Mouse (Mus musculus): ENCODE measurements at regions not wholly inside any gene's neighbourhood (a gene's known extent, or its start where the extent isn't known, plus 50 kb on each side); places are given as distances from the start of the nearest gene placed in this dataset.

DNA sequence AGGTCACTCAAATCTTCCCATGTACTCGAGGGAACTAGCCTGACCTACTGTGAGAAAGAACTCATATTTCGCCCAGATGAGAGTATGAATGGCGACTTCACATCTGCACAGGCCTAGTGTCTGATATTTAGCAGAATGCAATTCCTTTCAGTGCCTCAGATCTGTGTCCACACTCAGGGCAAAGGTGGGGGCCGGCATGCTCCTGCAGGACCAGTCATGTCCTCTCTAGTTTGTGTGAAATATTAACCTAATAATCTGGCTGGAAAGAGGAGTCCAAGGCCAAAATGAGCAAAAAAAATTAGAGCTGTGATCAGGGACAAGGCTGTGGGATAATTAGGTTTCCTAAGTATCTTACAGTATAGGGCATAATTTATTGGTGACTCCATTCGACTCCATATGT, 292.1 kb downstream of the Irs2 start:
- ATAC-seq (ENCODE audit: low FRiP score) = no peak
- 89% methylated on average over 5 of the region's 5 CpGs for WGBS
- Histone ChIP-seq H3K36me3 (replicated peaks) (no peaks in the 10 kb centered on the region), H3K4me1 (peaks cover 12% of the 10 kb centered on the region), H3K9me3 (no peaks in the 10 kb centered on the region), H3K9ac (no peak overlapping the region), H3K4me3 (replicated peaks) (no peak overlapping the region), H3K4me2 (no peak overlapping the region), H3K27ac (no peak overlapping the region), H3K27me3 (0 out of 2 replicates have a peak, but pooled peaks cover 5% of the 10 kb centered on the region)

DNA sequence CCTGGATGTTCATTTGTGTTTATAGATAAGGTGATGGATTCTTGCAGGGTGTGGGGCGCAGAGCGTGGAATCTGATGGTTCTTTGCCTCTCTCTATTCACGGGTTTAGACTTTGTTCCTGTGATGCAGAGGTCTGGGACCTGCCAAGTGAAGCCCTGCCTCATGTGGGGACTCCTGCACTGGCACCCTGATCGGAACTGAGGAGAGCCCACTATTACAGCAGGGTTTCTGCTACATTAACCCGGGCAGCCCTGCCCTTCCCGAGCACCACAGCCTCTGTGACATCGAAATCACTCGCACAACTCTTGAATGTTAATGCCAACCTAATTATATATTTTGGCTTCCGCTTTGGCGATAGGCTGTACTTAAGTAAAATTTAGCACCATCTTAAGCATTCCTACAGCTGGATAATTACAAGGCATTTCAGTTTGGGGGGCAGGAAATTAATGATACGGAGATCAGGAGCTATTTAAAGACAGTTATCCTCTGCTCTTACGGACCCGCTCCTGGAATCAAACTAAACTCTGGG, 294.7 kb downstream of the Irs2 start:
- Histone ChIP-seq H3K9me3 (no peaks in the 10 kb centered on the region), H3K27me3 (0 out of 2 replicates have a peak, but pooled peaks cover 5% of the 10 kb centered on the region), H3K36me3 (replicated peaks) (no peaks in the 10 kb centered on the region), H3K4me3 (replicated peaks) (no peak overlapping the region), H3K4me1 (peaks cover 10% of the 10 kb centered on the region), H3K27ac (no peak overlapping the region), H3K9ac (no peak overlapping the region), H3K4me2 (no peak overlapping the region)
- WGBS = 66% methylated on average over 13 of the region's 13 CpGs
- no peak for ATAC-seq (ENCODE audit: low FRiP score)

DNA sequence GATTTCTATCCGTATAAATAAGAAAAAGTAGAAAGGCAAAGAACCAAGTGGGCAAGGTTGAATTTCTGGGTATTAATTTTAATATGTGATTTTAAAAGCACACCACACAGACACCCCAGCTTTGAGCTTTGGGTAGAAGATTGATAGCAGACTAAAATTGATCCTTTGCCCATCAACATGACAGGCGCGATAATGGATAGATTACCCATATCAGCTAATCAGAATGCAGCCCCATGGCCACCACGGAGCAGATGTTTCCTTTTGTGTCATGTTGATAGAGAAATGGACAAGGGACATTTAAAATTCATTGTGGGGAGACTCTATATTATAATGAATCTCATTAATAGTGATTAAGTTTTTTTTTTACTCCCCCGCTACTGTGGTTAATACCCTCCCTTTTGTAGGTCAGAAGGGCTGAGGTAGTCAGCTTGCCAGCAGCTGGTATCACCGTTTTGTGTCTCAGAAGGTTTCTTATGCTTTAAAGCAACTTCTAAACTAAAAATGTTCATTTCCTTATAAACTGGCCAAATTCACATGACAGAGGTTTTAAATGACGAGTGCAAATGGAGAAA, 296.1 kb downstream of the Irs2 start:
- Histone ChIP-seq H3K9me3 (no peaks in the 10 kb centered on the region), H3K4me3 (replicated peaks) (no peak overlapping the region), H3K36me3 (replicated peaks) (no peaks in the 10 kb centered on the region), H3K9ac (no peak overlapping the region), H3K27ac (no peak overlapping the region), H3K27me3 (0 out of 2 replicates have a peak, but pooled peaks cover 5% of the 10 kb centered on the region), H3K4me2 (no peak overlapping the region), H3K4me1 (peaks cover 10% of the 10 kb centered on the region)
- 69% methylated on average over 7 of the region's 7 CpGs for WGBS
- ATAC-seq (ENCODE audit: low FRiP score) = no peak

DNA sequence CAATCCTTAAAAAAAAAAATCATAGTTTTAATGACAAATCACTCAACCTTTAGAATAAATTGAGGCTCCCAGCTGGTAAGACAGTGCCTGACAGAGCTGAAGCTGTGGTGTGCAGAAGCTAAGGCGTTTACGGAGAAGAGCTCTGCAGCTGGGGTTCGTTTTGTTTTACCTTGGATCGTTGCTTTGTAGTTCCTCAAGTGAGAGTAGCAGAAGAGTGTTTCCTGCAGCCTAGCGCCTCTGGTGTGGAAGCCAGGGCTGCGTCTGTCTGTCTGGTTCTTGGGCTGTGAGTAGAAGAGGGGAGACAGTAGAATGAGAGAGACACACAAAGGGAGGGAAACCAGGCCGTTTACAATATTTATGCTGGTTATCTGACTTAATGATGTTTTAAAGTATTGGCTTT, 296.8 kb downstream of the Irs2 start:
- ATAC-seq (ENCODE audit: low FRiP score) = no peak
- Histone ChIP-seq H3K27ac (no peak overlapping the region), H3K4me1 (peaks cover 10% of the 10 kb centered on the region), H3K9me3 (no peaks in the 10 kb centered on the region), H3K4me3 (replicated peaks) (no peak overlapping the region), H3K9ac (no peak overlapping the region), H3K36me3 (replicated peaks) (no peaks in the 10 kb centered on the region), H3K27me3 (0 out of 2 replicates have a peak, but pooled peaks cover 6% of the 10 kb centered on the region), H3K4me2 (no peak overlapping the region)
- 74% methylated on average over 7 of the region's 7 CpGs for WGBS

DNA sequence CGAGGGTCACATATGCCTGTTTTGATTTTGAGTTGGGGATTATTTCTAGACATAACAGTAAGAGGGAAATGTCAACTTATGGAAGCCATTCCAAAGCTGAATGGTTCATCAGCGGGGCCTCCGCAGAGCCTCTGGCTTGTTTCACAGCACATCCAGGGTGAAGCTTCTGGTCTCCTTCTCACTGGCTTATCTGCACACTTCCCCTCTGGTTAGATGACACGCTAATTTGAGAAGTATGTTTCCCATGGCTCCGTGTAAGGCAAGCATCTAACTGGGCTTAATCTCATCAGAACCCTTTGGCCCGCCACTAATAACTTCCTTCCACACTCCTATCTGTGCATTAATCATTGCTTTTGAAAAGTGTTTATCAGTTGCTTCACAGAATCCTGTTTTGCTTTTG, 299.7 kb downstream of the Irs2 start:
- no peak overlapping the region for H3K27ac ChIP-seq
- H3K9ac ChIP-seq = no peak overlapping the region
- H3K4me2 ChIP-seq = no peak overlapping the region
- ATAC-seq (ENCODE audit: low FRiP score) = no peak
- no peaks in the 10 kb centered on the region for H3K9me3 ChIP-seq
- no peaks in the 10 kb centered on the region for H3K36me3 ChIP-seq (replicated peaks)
- WGBS = 89% methylated on average over 6 of the region's 6 CpGs
- H3K4me1 ChIP-seq = peaks cover 15% of the 10 kb centered on the region
- no peak overlapping the region for H3K4me3 ChIP-seq (replicated peaks)
- H3K27me3 ChIP-seq = 0 out of 2 replicates have a peak, but pooled peaks cover 12% of the 10 kb centered on the region

DNA sequence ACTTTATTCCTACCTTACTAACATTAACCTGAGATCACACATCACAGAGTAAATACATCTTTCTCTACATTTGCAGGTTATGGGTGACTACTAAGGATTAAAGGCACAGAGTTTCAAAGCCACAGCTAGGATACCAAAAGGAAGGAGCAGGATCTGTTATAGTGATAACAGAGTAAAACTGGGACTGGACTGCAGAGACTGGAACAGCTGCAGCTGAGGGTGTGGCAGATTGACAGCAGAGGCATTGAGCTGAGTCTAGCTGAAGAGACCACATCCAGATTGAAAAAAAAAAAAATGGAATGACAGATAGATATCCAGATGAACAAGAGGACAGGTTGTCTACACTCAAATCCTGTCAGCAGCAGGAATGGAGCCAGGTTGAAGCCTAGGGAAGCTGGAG, 301.1 kb downstream of the Irs2 start:
- no peak for ATAC-seq (ENCODE audit: low FRiP score)
- H3K36me3 ChIP-seq (replicated peaks) = no peaks in the 10 kb centered on the region
- H3K9me3 ChIP-seq = no peaks in the 10 kb centered on the region
- no peak overlapping the region for H3K4me2 ChIP-seq
- no peak overlapping the region for H3K9ac ChIP-seq
- no peak overlapping the region for H3K27ac ChIP-seq
- peaks cover 17% of the 10 kb centered on the region for H3K4me1 ChIP-seq
- no peak overlapping the region for H3K4me3 ChIP-seq (replicated peaks)
- 0 out of 2 replicates have a peak, but pooled peaks cover 12% of the 10 kb centered on the region for H3K27me3 ChIP-seq

DNA sequence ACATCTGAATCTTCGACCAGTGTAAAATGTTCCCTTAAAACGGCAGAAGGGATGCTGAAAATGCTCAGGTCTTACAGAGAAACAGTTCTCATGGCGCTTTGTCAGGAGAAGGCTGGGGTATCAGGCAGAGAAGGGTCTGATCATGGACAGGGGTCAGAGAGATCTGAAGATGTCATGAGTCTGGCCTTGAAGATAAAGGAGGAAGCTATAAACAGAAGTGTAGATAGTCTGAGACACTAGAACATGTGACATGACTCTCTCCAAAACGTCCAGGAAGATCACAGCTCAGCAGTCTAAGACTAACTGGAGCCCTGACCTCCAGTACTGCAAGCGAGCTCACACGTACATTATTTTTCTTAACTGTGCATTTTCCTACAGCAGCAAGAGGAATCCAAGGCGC, 302.3 kb downstream of the Irs2 start:
- H3K36me3 ChIP-seq (replicated peaks) = no peaks in the 10 kb centered on the region
- H3K4me2 ChIP-seq = no peak overlapping the region
- no peak overlapping the region for H3K9ac ChIP-seq
- H3K27me3 ChIP-seq = 0 out of 2 replicates have a peak, but pooled peaks cover 12% of the 10 kb centered on the region
- no peak overlapping the region for H3K4me3 ChIP-seq (replicated peaks)
- H3K4me1 ChIP-seq = peaks cover 25% of the 10 kb centered on the region
- WGBS = 76% methylated on average over 7 of the region's 7 CpGs
- H3K9me3 ChIP-seq = no peaks in the 10 kb centered on the region
- H3K27ac ChIP-seq = no peak overlapping the region
- ATAC-seq (ENCODE audit: low FRiP score) = no peak

DNA sequence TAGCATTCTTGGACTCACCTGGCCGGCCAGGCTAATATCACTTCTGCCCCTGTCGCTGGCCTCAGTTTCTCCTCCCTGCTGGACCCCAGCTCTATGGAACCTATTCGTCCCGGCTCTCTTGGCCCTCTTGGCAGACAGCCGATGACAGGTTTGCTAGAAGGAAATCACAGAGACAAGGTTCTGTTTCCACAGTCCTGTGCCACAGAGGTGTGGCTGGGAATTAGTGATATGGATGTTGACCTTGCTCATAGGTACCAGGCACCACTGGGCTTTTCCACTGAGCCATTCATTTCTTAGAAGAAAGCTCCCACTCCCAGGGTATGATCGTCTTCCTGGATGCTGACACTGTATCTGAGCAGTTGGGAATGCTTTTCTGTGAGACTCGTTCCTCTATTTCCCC, 305.5 kb downstream of the Irs2 start:
- Histone ChIP-seq H3K9me3 (no peaks in the 10 kb centered on the region), H3K4me1 (peaks cover 38% of the 10 kb centered on the region), H3K4me2 (no peak overlapping the region), H3K36me3 (replicated peaks) (no peaks in the 10 kb centered on the region), H3K27me3 (peaks cover 19% of the 10 kb centered on the region; the same call in 1 of the 2 replicates), H3K27ac (no peak overlapping the region), H3K4me3 (replicated peaks) (no peak overlapping the region), H3K9ac (no peak overlapping the region)
- WGBS = 91% methylated on average over 7 of the region's 7 CpGs
- no peak for ATAC-seq (ENCODE audit: low FRiP score)

DNA sequence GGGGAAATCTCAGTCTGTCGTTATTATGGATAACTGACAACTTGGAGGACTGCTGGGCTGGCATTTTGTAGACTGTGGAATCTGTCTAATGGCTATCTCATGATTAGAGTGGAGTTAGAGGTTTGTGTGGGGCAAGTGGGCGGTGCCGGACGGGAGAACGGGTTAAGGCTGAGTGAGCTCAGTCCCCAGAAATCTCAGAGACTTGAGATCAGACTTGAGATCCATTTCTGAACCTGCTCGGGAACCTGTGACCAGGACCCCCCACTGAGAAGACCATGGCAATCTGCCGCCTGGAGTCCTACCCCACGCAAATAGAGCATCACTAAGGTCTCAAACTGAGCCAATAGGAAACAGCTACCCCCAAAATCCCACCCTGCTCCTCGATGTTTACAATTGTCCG, 306.0 kb downstream of the Irs2 start:
- Histone ChIP-seq H3K36me3 (replicated peaks) (no peaks in the 10 kb centered on the region), H3K4me1 (peaks cover 38% of the 10 kb centered on the region), H3K4me2 (peak overlapping the region; percentile 37), H3K4me3 (replicated peaks) (no peak overlapping the region), H3K27ac (peak overlapping the region; percentile 71), H3K9me3 (no peaks in the 10 kb centered on the region), H3K9ac (no peak overlapping the region), H3K27me3 (peaks cover 19% of the 10 kb centered on the region; the same call in 1 of the 2 replicates)
- WGBS = 41% methylated on average over 10 of the region's 10 CpGs
- peak; percentile 68 for ATAC-seq (ENCODE audit: low FRiP score)

DNA sequence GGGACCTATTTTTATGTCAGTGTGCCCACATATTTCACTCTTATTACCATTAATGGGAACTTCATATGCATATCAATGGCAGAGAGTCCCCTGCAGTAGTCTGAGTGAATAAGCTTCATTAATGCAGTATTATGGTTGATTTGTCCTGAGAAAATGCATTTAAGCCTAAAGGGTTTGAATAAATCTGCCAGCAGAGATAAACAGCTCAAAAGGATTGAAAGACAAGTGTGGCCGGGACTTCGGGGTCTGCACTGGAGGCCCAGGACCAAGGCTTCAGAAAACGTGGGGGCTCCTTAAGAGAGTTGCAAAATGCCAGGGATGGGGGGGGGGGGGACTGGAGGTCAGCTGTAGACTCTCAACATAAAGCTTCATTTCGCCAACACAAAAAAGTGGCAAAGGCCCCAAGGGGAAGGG, 306.6 kb downstream of the Irs2 start:
- H3K9ac ChIP-seq = no peak overlapping the region
- ATAC-seq (ENCODE audit: low FRiP score) = peak; percentile 79
- H3K9me3 ChIP-seq = no peaks in the 10 kb centered on the region
- WGBS = 16% methylated on average over 3 of the region's 4 CpGs
- H3K4me1 ChIP-seq = peaks cover 38% of the 10 kb centered on the region
- peak overlapping the region; percentile 71 for H3K27ac ChIP-seq
- peaks cover 19% of the 10 kb centered on the region; the same call in 1 of the 2 replicates for H3K27me3 ChIP-seq
- H3K4me3 ChIP-seq (replicated peaks) = no peak overlapping the region
- peak overlapping the region; percentile 37 for H3K4me2 ChIP-seq
- H3K36me3 ChIP-seq (replicated peaks) = no peaks in the 10 kb centered on the region

DNA sequence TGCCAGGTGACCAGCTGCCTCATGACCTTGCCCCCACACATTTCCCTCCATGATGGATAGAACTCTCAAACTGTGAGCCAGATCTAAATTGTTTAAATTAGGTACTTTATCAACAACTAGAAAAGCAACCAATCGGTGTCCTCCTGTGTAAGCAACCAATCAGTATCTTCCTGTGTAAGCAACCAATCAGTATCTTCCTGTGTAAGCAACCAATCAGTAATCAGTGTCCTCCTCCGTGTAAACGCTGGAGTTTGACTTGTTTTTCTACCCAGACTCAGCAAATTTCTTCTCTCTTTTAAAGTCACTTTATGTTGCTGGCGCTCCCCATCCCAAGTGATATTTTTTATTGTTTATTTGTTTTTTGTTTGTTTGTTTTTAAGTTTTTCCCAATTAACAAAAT, 307.0 kb downstream of the Irs2 start:
- H3K4me3 ChIP-seq (replicated peaks) = no peak overlapping the region
- H3K9me3 ChIP-seq = no peaks in the 10 kb centered on the region
- H3K36me3 ChIP-seq (replicated peaks) = no peaks in the 10 kb centered on the region
- peak; percentile 56 for ATAC-seq (ENCODE audit: low FRiP score)
- H3K9ac ChIP-seq = no peak overlapping the region
- peaks cover 15% of the 10 kb centered on the region; the same call in 1 of the 2 replicates for H3K27me3 ChIP-seq
- peaks cover 38% of the 10 kb centered on the region for H3K4me1 ChIP-seq
- no peak overlapping the region for H3K27ac ChIP-seq
- peak overlapping the region; percentile 37 for H3K4me2 ChIP-seq
- 51% methylated on average over 4 of the region's 4 CpGs for WGBS

DNA sequence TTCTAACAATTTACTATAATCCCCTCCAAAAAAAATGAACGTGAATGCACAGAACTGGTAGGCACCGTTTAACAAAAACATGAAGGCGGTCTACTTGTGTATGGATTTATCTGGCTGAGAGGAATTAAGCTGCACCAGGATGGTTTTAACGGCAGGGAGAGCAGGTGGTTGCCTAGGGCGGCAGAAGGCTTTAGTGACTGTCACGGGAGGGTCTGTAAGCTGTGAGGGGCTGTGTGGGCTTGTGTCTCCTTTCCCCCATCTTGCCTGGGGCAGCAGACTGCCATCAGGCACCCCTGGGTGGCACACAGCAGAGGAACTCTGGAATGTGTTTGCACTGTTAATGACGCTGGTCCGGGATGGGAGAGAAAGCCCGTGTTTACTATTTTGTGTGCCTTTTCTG, 308.6 kb downstream of the Irs2 start:
- peak overlapping the region; percentile 27; the same call in 1 of the 2 replicates for H3K27ac ChIP-seq
- no peak for ATAC-seq (ENCODE audit: low FRiP score)

DNA sequence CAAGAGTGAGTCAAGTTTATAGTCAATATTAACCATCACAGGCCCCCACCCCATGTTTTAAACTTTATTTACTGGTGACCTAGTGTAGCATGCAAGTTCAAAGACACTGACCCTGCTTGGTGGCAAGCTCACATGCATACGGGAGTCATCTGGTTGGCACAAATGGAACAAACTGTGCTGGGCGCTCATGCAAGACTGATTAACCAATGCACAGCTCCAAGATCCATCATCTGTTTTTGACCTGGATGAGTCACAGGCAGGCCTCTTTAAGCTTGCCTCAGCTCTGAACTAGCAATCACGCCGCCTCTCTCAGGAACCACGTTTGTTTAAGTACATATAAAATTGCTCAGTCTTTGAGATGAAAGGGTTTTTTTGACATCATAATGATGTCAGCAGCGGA, 313.1 kb downstream of the Irs2 start:
- Histone ChIP-seq H3K36me3 (replicated peaks) (no peaks in the 10 kb centered on the region), H3K4me2 (no peak overlapping the region), H3K4me3 (replicated peaks) (no peak overlapping the region), H3K4me1 (peaks cover 6% of the 10 kb centered on the region), H3K27ac (no peak overlapping the region), H3K9ac (no peak overlapping the region), H3K27me3 (peaks cover 7% of the 10 kb centered on the region; the same call in 1 of the 2 replicates), H3K9me3 (no peaks in the 10 kb centered on the region)
- WGBS = 87% methylated on average over 6 of the region's 6 CpGs
- no peak for ATAC-seq (ENCODE audit: low FRiP score)

More for the DNA sequence above, 308.6 kb downstream of the Irs2 start:
- H3K4me3 ChIP-seq (replicated peaks) = no peak overlapping the region
- H3K4me1 ChIP-seq = peaks cover 34% of the 10 kb centered on the region
- no peak overlapping the region for H3K9ac ChIP-seq
- H3K27me3 ChIP-seq = peaks cover 9% of the 10 kb centered on the region; the same call in 1 of the 2 replicates
- 45% methylated on average over 9 of the region's 9 CpGs for WGBS
- H3K9me3 ChIP-seq = no peaks in the 10 kb centered on the region
- no peaks in the 10 kb centered on the region for H3K36me3 ChIP-seq (replicated peaks)
- H3K4me2 ChIP-seq = no peak overlapping the region
